Mouse (Mus musculus): Measurements from ENCODE around the gene Sipa1l2. TPM values are rescaled to one million over a fixed set of nuclear protein-coding genes. Genes with fewer than 3 reads are reported as not detected.

The Sipa1l2 gene
- polyA plus RNA-seq, 1 experiment = 8.1 TPM

- Histone ChIP-seq H3K36me3 (ENCODE audit: control insufficient read depth, insufficient read depth, low read length) (no peaks in the 10 kb centered on the region), H3K27me3 (replicated peaks; ENCODE audit: control insufficient read depth, insufficient read depth, low read length) (no peaks in the 10 kb centered on the region), H3K4me1 (ENCODE audit: control insufficient read depth, insufficient read depth, low read length) (peaks cover 3% of the 10 kb centered on the region; the same call in 1 of the 2 replicates), H3K4me3 (ENCODE audit: insufficient read depth, low read depth, low read length) (no peak overlapping the region), H3K27ac (ENCODE audit: insufficient read depth, low read depth, low read length) (no peak overlapping the region)
- TF ChIP-seq CTCF (conservative IDR thresholded peaks at IDR 0.05; ENCODE audit: insufficient read depth, insufficient read length, low read depth, low read length) = no peak
- no peak for TF ChIP-seq POLR2A (IDR thresholded peaks at IDR 0.05; ENCODE audit: low read depth, low read length)
- WGBS = 90% methylated on average over 1 of the region's 1 CpGs
- DNase-seq = no peak
Measured at GRCm38 (mm10) chr8:125512561-125512960, 57.0 kb downstream of the Sipa1l2 start.

DNA sequence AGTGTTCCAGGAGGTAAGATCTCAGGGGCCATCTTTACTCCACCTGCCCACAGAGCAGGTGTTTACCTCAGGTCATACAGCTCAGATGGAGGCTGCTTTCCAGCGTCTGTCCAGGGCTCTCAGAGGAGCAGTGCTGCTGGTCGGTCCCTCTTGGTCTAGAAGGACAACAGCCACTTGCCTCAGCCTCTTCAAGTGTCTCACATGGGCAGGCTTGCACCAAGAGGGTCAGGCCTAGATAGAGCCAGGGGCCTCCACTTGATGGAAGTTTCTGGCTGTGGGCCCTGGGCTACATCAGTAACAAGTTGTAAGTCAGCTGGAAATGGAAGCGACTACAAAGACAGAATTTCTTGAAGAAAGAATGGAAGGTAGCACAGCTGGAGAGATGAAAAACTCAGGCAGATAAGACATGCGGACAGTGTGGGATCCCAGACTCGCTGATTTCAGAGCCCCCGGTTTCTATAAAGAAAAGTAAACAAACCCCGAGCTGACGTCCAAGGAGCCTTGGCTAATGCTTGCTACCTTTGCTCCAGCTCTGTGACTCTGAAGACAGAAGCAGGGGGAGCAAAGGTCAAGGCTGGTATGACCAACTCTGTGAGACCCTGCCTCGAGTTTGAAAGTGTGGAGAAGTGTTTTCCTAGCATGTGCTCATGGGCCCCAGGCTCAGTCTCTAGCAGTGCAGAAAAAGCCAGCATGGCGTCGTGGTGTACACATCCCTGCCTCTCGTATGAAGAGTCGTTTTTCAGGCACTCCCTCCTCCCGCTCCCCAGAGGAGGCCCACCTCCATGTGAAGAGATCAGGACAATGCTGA, 58.5 kb downstream of the Sipa1l2 start:
- TF ChIP-seq CTCF (conservative IDR thresholded peaks at IDR 0.05; ENCODE audit: insufficient read depth, insufficient read length, low read depth, low read length) = no peak
- TF ChIP-seq POLR2A (IDR thresholded peaks at IDR 0.05; ENCODE audit: low read depth, low read length) = no peak
- DNase-seq = no peak
- 74% methylated on average over 14 of the region's 14 CpGs for WGBS
- no peaks in the 10 kb centered on the region for H3K36me3 ChIP-seq (ENCODE audit: control insufficient read depth, insufficient read depth, low read length)
- no peaks in the 10 kb centered on the region for H3K27me3 ChIP-seq (replicated peaks; ENCODE audit: control insufficient read depth, insufficient read depth, low read length)
- no peak overlapping the region for H3K4me3 ChIP-seq (ENCODE audit: insufficient read depth, low read depth, low read length)
- H3K27ac ChIP-seq (ENCODE audit: insufficient read depth, low read depth, low read length) = no peak overlapping the region
- peaks cover 6% of the 10 kb centered on the region for H3K4me1 ChIP-seq (ENCODE audit: control insufficient read depth, insufficient read depth, low read length)

DNA sequence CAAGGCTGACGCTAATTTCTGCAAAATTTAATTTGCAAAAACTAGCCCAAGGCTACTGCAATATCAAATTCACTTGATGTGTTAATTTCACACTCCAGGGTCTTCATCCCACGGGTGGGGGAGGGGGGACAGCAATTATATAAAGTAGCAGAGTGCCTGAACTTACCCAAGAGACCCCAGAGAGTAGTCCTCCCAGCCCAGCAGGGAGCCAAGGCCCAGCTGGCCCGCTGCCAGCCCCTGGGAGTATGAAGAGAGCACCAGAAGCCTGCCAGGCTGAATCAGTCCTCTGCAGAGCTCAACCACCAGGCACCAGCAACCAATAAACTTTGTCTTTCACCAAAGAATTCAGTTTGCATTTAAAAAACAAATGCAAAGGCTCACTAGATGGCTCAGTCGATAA, 59.8 kb downstream of the Sipa1l2 start:
- DNase-seq = no peak
- H3K36me3 ChIP-seq (ENCODE audit: control insufficient read depth, insufficient read depth, low read length) = no peaks in the 10 kb centered on the region
- H3K4me1 ChIP-seq (ENCODE audit: control insufficient read depth, insufficient read depth, low read length) = peaks cover 10% of the 10 kb centered on the region
- no peak overlapping the region for H3K4me3 ChIP-seq (ENCODE audit: insufficient read depth, low read depth, low read length)
- TF ChIP-seq CTCF (conservative IDR thresholded peaks at IDR 0.05; ENCODE audit: insufficient read depth, insufficient read length, low read depth, low read length) = no peak
- 39% methylated on average over 4 of the region's 4 CpGs for WGBS
- H3K27ac ChIP-seq (ENCODE audit: insufficient read depth, low read depth, low read length) = no peak overlapping the region
- H3K27me3 ChIP-seq (replicated peaks; ENCODE audit: control insufficient read depth, insufficient read depth, low read length) = no peaks in the 10 kb centered on the region

DNA sequence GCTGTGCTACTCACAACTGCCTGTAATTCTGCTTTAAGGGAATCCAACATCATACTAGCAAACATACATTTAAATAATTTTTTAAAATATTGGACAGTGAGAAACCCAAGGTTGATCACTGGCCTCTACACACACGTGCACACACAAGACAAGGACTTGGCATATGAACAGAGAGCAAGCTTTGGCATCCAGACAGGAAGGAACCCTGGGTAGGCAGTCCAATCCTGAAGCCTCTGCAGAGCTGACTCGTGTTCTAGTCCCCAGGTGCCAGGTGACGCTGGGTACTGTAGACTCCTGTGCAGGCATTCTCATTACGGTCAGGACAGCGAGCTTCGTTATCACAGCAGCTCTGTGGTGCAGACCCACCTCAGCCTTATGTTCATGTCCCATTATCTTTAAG, 60.4 kb downstream of the Sipa1l2 start:
- Histone ChIP-seq H3K36me3 (ENCODE audit: control insufficient read depth, insufficient read depth, low read length) (no peaks in the 10 kb centered on the region), H3K4me3 (ENCODE audit: insufficient read depth, low read depth, low read length) (no peak overlapping the region), H3K27ac (ENCODE audit: insufficient read depth, low read depth, low read length) (no peak overlapping the region), H3K4me1 (ENCODE audit: control insufficient read depth, insufficient read depth, low read length) (peaks cover 12% of the 10 kb centered on the region), H3K27me3 (replicated peaks; ENCODE audit: control insufficient read depth, insufficient read depth, low read length) (no peaks in the 10 kb centered on the region)
- WGBS = 82% methylated on average over 6 of the region's 6 CpGs
- TF ChIP-seq POLR2A (IDR thresholded peaks at IDR 0.05; ENCODE audit: low read depth, low read length) (no peak), CTCF (conservative IDR thresholded peaks at IDR 0.05; ENCODE audit: insufficient read depth, insufficient read length, low read depth, low read length) (no peak)
- no peak for DNase-seq

DNA sequence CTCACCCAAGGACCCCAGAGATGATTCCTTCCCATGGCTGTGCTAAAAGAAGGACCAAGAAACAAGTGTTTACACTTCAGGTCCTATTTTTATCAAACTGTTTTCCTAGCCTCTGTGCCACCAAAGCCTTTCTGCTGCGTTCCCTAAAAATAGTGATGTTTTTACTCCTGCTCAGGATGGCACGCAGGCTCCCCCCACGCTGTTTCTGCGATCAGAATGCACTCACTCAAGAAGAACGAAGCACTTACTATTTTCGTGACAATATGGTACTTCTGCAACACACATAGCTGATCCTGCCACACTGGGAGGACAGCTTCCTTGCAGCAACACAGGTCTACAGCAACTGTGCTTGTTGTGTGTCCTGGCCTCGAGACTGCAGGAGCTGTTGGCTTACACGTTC, 62.3 kb downstream of the Sipa1l2 start:
- Histone ChIP-seq H3K27ac (ENCODE audit: insufficient read depth, low read depth, low read length) (no peak overlapping the region), H3K4me3 (ENCODE audit: insufficient read depth, low read depth, low read length) (no peak overlapping the region), H3K4me1 (ENCODE audit: control insufficient read depth, insufficient read depth, low read length) (peaks cover 12% of the 10 kb centered on the region), H3K36me3 (ENCODE audit: control insufficient read depth, insufficient read depth, low read length) (no peaks in the 10 kb centered on the region), H3K27me3 (replicated peaks; ENCODE audit: control insufficient read depth, insufficient read depth, low read length) (no peaks in the 10 kb centered on the region)
- TF ChIP-seq CTCF (conservative IDR thresholded peaks at IDR 0.05; ENCODE audit: insufficient read depth, insufficient read length, low read depth, low read length) = no peak
- no peak for TF ChIP-seq POLR2A (IDR thresholded peaks at IDR 0.05; ENCODE audit: low read depth, low read length)
- WGBS = 75% methylated on average over 8 of the region's 8 CpGs
- DNase-seq = no peak

- Histone ChIP-seq H3K4me3 (ENCODE audit: insufficient read depth, low read depth, low read length) (no peak overlapping the region), H3K36me3 (ENCODE audit: control insufficient read depth, insufficient read depth, low read length) (no peaks in the 10 kb centered on the region), H3K27me3 (replicated peaks; ENCODE audit: control insufficient read depth, insufficient read depth, low read length) (no peaks in the 10 kb centered on the region), H3K27ac (ENCODE audit: insufficient read depth, low read depth, low read length) (no peak overlapping the region), H3K4me1 (ENCODE audit: control insufficient read depth, insufficient read depth, low read length) (peaks cover 12% of the 10 kb centered on the region)
- DNase-seq = peak; percentile 41
- 60% methylated on average over 6 of the region's 6 CpGs for WGBS
- TF ChIP-seq POLR2A (IDR thresholded peaks at IDR 0.05; ENCODE audit: low read depth, low read length) (no peak), CTCF (conservative IDR thresholded peaks at IDR 0.05; ENCODE audit: insufficient read depth, insufficient read length, low read depth, low read length) (no peak)
Measured at GRCm38 (mm10) chr8:125504605-125505257, 64.9 kb downstream of the Sipa1l2 start.

DNA sequence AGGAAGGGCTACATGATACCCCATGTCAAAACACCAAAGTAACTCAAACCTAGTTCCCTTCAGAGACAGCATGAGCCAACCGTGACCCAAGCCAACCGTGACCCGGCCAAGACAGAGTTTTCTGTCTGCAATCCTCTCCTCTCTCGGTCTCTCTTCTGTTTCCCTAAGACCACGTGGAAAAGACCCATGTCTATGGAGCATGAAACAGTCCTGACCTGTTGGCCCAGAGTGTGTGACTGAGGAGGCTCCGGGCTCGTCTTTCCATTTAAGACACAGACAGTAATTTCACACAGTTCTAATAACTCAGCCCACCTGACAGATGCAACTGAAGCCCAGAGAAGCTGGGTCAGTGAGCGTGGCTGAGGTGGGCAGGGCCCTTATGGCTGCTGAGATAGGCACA, 65.8 kb downstream of the Sipa1l2 start:
- Histone ChIP-seq H3K27me3 (replicated peaks; ENCODE audit: control insufficient read depth, insufficient read depth, low read length) (no peaks in the 10 kb centered on the region), H3K36me3 (ENCODE audit: control insufficient read depth, insufficient read depth, low read length) (no peaks in the 10 kb centered on the region), H3K27ac (ENCODE audit: insufficient read depth, low read depth, low read length) (no peak overlapping the region), H3K4me1 (ENCODE audit: control insufficient read depth, insufficient read depth, low read length) (peaks cover 12% of the 10 kb centered on the region), H3K4me3 (ENCODE audit: insufficient read depth, low read depth, low read length) (no peak overlapping the region)
- TF ChIP-seq CTCF (conservative IDR thresholded peaks at IDR 0.05; ENCODE audit: insufficient read depth, insufficient read length, low read depth, low read length) = no peak
- DNase-seq = no peak
- 69% methylated on average over 8 of the region's 8 CpGs for WGBS
